Mouse (Mus musculus): ENCODE data around the gene Armc2. TPM values are rescaled to one million over a fixed set of nuclear protein-coding genes. Genes with fewer than 3 reads are reported as not detected.
A peak's percentile ranks its signal among the peaks of the same experiment; 100 is the strongest.

Gene Armc2
- polyA plus RNA-seq, 1 experiment from 2014 or later, result 3.8 TPM

- Histone ChIP-seq H3K27ac (peak overlapping the region; percentile 30; the same call in 1 of the 2 replicates), H3K36me3 (no peaks in the 10 kb centered on the region), H3K9ac (no peak overlapping the region), H3K9me3 (no peaks in the 10 kb centered on the region), H3K4me1 (peaks cover 16% of the 10 kb centered on the region; the same call in 1 of the 2 replicates), H3K4me2 (no peak overlapping the region), H3K4me3 (no peak overlapping the region), H3K27me3 (no peaks in the 10 kb centered on the region)
- no peak for ATAC-seq (ENCODE audit: insufficient number of reproducible peaks, low FRiP score, low TSS enrichment, low read depth)
- WGBS, result 40% methylated on average over 1 of the region's 1 CpGs
Observed at GRCm38 (mm10) chr10:42042881-42043280, 24.6 kb upstream of the Armc2 start.

- Histone ChIP-seq H3K4me2 (no peak overlapping the region), H3K4me1 (peaks cover 20% of the 10 kb centered on the region; the same call in 1 of the 2 replicates), H3K9ac (no peak overlapping the region), H3K27me3 (no peaks in the 10 kb centered on the region), H3K27ac (no peak overlapping the region), H3K9me3 (no peaks in the 10 kb centered on the region), H3K4me3 (no peak overlapping the region), H3K36me3 (no peaks in the 10 kb centered on the region)
- WGBS, result 49% methylated on average over 7 of the region's 7 CpGs
- ATAC-seq (ENCODE audit: insufficient number of reproducible peaks, low FRiP score, low TSS enrichment, low read depth), result no peak
Observed at GRCm38 (mm10) chr10:42042087-42042486, 23.8 kb upstream of the Armc2 start.

GRCm38 (mm10) chr10:42038571-42038970 is 20.3 kb upstream of the Armc2 start:
- no peaks in the 10 kb centered on the region for H3K36me3 ChIP-seq

GRCm38 (mm10) chr10:42037301-42037870 is 19.1 kb upstream of the Armc2 start:
- ATAC-seq (ENCODE audit: insufficient number of reproducible peaks, low FRiP score, low TSS enrichment, low read depth), result no peak
- WGBS, result 31% methylated on average over 7 of the region's 7 CpGs
- no peak overlapping the region for H3K27ac ChIP-seq

More at GRCm38 (mm10) chr10:42038571-42038970, 20.3 kb upstream of the Armc2 start:
- Histone ChIP-seq H3K9me3 (no peaks in the 10 kb centered on the region), H3K9ac (no peak overlapping the region), H3K27ac (0 out of 2 replicates have a peak overlapping the region, but pooled peaks have one; percentile 11), H3K27me3 (no peaks in the 10 kb centered on the region), H3K4me3 (no peak overlapping the region), H3K4me2 (no peak overlapping the region), H3K4me1 (peaks cover 20% of the 10 kb centered on the region; the same call in 1 of the 2 replicates)
- 39% methylated on average over 10 of the region's 10 CpGs for WGBS
- ATAC-seq (ENCODE audit: insufficient number of reproducible peaks, low FRiP score, low TSS enrichment, low read depth), result no peak

GRCm38 (mm10) chr10:42036846-42037245 is 18.6 kb upstream of the Armc2 start:
- H3K9me3 ChIP-seq, result no peaks in the 10 kb centered on the region
- H3K27ac ChIP-seq, result no peak overlapping the region
- 44% methylated on average over 4 of the region's 4 CpGs for WGBS
- ATAC-seq (ENCODE audit: insufficient number of reproducible peaks, low FRiP score, low TSS enrichment, low read depth), result no peak
- no peak overlapping the region for H3K4me2 ChIP-seq
- no peaks in the 10 kb centered on the region for H3K27me3 ChIP-seq
- H3K9ac ChIP-seq, result no peak overlapping the region
- no peaks in the 10 kb centered on the region for H3K36me3 ChIP-seq
- H3K4me3 ChIP-seq, result no peak overlapping the region
- H3K4me1 ChIP-seq, result peaks cover 8% of the 10 kb centered on the region; the same call in 1 of the 2 replicates

More at GRCm38 (mm10) chr10:42037301-42037870, 19.1 kb upstream of the Armc2 start:
- H3K9me3 ChIP-seq, result no peaks in the 10 kb centered on the region
- no peak overlapping the region for H3K9ac ChIP-seq
- H3K36me3 ChIP-seq, result no peaks in the 10 kb centered on the region
- no peak overlapping the region for H3K4me3 ChIP-seq
- no peak overlapping the region for H3K4me2 ChIP-seq
- H3K27me3 ChIP-seq, result no peaks in the 10 kb centered on the region
- H3K4me1 ChIP-seq, result peaks cover 12% of the 10 kb centered on the region; the same call in 1 of the 2 replicates

- Histone ChIP-seq H3K4me3 (no peak overlapping the region), H3K9me3 (no peaks in the 10 kb centered on the region), H3K4me2 (no peak overlapping the region), H3K9ac (no peak overlapping the region), H3K27ac (no peak overlapping the region), H3K27me3 (no peaks in the 10 kb centered on the region), H3K4me1 (peaks cover 13% of the 10 kb centered on the region), H3K36me3 (no peaks in the 10 kb centered on the region)
- 37% methylated on average over 3 of the region's 3 CpGs for WGBS
- no peak for ATAC-seq (ENCODE audit: insufficient number of reproducible peaks, low FRiP score, low TSS enrichment, low read depth)
Observed at GRCm38 (mm10) chr10:42033571-42033970, 15.3 kb upstream of the Armc2 start.

- no peaks in the 10 kb centered on the region for H3K9me3 ChIP-seq
- H3K9ac ChIP-seq, result no peak overlapping the region
- no peaks in the 10 kb centered on the region for H3K36me3 ChIP-seq
- H3K27me3 ChIP-seq, result no peaks in the 10 kb centered on the region
- WGBS, result 15% methylated on average over 16 of the region's 16 CpGs
- H3K4me3 ChIP-seq, result peak overlapping the region; percentile 24
- no peak for ATAC-seq (ENCODE audit: insufficient number of reproducible peaks, low FRiP score, low TSS enrichment, low read depth)
- H3K4me1 ChIP-seq, result peaks cover 10% of the 10 kb centered on the region
- peak overlapping the region; percentile 36 for H3K4me2 ChIP-seq
- no peak overlapping the region for H3K27ac ChIP-seq
Observed at GRCm38 (mm10) chr10:42031021-42031420, 12.8 kb upstream of the Armc2 start.

- H3K4me2 ChIP-seq, result no peak overlapping the region
- H3K4me1 ChIP-seq, result peaks cover 10% of the 10 kb centered on the region
- ATAC-seq (ENCODE audit: insufficient number of reproducible peaks, low FRiP score, low TSS enrichment, low read depth), result no peak
- H3K36me3 ChIP-seq, result no peaks in the 10 kb centered on the region
- no peak overlapping the region for H3K4me3 ChIP-seq
- no peak overlapping the region for H3K27ac ChIP-seq
- H3K27me3 ChIP-seq, result no peaks in the 10 kb centered on the region
- H3K9me3 ChIP-seq, result no peaks in the 10 kb centered on the region
- H3K9ac ChIP-seq, result no peak overlapping the region
- 61% methylated on average over 5 of the region's 5 CpGs for WGBS
Observed at GRCm38 (mm10) chr10:42029502-42029901, 11.3 kb upstream of the Armc2 start.

GRCm38 (mm10) chr10:42027337-42027736 is 9.1 kb upstream of the Armc2 start:
- Histone ChIP-seq H3K4me1 (peaks cover 12% of the 10 kb centered on the region), H3K27ac (no peak overlapping the region), H3K36me3 (no peaks in the 10 kb centered on the region), H3K27me3 (no peaks in the 10 kb centered on the region), H3K9me3 (no peaks in the 10 kb centered on the region), H3K4me2 (no peak overlapping the region), H3K9ac (no peak overlapping the region), H3K4me3 (no peak overlapping the region)
- WGBS, result 67% methylated on average over 11 of the region's 11 CpGs
- no peak for ATAC-seq (ENCODE audit: insufficient number of reproducible peaks, low FRiP score, low TSS enrichment, low read depth)

GRCm38 (mm10) chr10:42024406-42024805 is 6.2 kb upstream of the Armc2 start:
- Histone ChIP-seq H3K9ac (no peak overlapping the region), H3K27me3 (0 out of 2 replicates have a peak, but pooled peaks cover 4% of the 10 kb centered on the region), H3K36me3 (no peaks in the 10 kb centered on the region), H3K4me1 (0 out of 2 replicates have a peak, but pooled peaks cover 5% of the 10 kb centered on the region), H3K4me3 (no peak overlapping the region), H3K4me2 (no peak overlapping the region), H3K9me3 (no peaks in the 10 kb centered on the region), H3K27ac (no peak overlapping the region)
- ATAC-seq (ENCODE audit: insufficient number of reproducible peaks, low FRiP score, low TSS enrichment, low read depth), result no peak
- WGBS, result 66% methylated on average over 6 of the region's 6 CpGs

GRCm38 (mm10) chr10:42021536-42021935 is 3.3 kb upstream of the Armc2 start:
- WGBS, result 75% methylated on average over 9 of the region's 9 CpGs
- H3K27ac ChIP-seq, result no peak overlapping the region
- 0 out of 2 replicates have a peak, but pooled peaks cover 7% of the 10 kb centered on the region for H3K27me3 ChIP-seq
- H3K4me2 ChIP-seq, result no peak overlapping the region
- H3K4me1 ChIP-seq, result peaks cover 10% of the 10 kb centered on the region
- no peaks in the 10 kb centered on the region for H3K9me3 ChIP-seq
- no peak for ATAC-seq (ENCODE audit: insufficient number of reproducible peaks, low FRiP score, low TSS enrichment, low read depth)
- H3K4me3 ChIP-seq, result no peak overlapping the region
- H3K9ac ChIP-seq, result no peak overlapping the region
- no peaks in the 10 kb centered on the region for H3K36me3 ChIP-seq

GRCm38 (mm10) chr10:42014086-42014485 is 4.2 kb downstream of the Armc2 start:
- no peak for ATAC-seq (ENCODE audit: insufficient number of reproducible peaks, low FRiP score, low TSS enrichment, low read depth)
- H3K4me1 ChIP-seq, result peaks cover 14% of the 10 kb centered on the region
- 34% methylated on average over 5 of the region's 5 CpGs for WGBS

More at GRCm38 (mm10) chr10:42014086-42014485, 4.2 kb downstream of the Armc2 start:
- Histone ChIP-seq H3K36me3 (no peaks in the 10 kb centered on the region), H3K27ac (no peak overlapping the region), H3K4me3 (no peak overlapping the region), H3K27me3 (0 out of 2 replicates have a peak, but pooled peaks cover 3% of the 10 kb centered on the region), H3K9me3 (no peaks in the 10 kb centered on the region), H3K4me2 (no peak overlapping the region), H3K9ac (no peak overlapping the region)

Measured in limb, embryonic 15.5 days (tissue).